ENCODE assay signal across 8 mouse cellular contexts in the genomic region with DNA sequence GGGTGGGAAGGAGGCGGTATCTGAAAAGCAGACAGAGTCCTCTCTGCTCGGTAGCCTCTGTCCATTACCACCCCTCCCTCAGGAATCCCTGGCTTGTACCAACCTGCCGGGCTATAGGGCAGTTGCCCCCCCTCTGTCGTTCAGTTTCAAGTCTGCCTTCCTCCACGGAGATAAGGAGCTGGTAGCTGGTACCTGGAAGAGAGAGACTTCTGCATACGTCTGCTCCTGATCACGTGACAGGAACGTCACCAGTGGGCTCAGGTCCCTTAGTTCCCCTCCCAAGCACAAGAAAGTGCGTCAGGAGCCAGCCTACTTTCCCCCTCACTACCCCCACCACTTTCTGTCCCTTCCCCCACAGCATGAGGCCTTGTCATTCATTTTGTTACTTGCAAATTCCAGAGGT. TPM values are rescaled to one million over a fixed set of nuclear protein-coding genes. Genes with fewer than 3 reads are reported as not detected.
DNase-seq lines count a peak whose midpoint lies in the region; ATAC-seq and TF ChIP-seq lines count a peak whose summit lies in the region.

Gene Tceal5 (minus strand): TSS at position 213 of the 403 bp plus-strand sequence.

- TF ChIP-seq POLR2A in MEL (IDR thresholded peaks at IDR 0.05; ENCODE audit: control insufficient read depth in 1 of 2, insufficient read depth in 1 of 2, low read depth in 1 of 2, low read length in 2 of 2, poor library complexity in 1 of 2): no peak

- peak; percentile 96 for ATAC-seq in frontal cortex, adult (ENCODE audit: low TSS enrichment)
- peak; percentile 94 for ATAC-seq in hindbrain, postnatal 0 days
- peak; percentile 85 for ATAC-seq in limb, embryonic 13.5 days (ENCODE audit: low FRiP score, low read depth)
- ATAC-seq in neural tube, embryonic 11.5 days (ENCODE audit: insufficient read depth, low FRiP score, low TSS enrichment): peak; percentile 69; the same call in 1 of the 2 replicates

- H3K36me3 ChIP-seq in MEL (ENCODE audit: control insufficient read depth in 1 of 2, insufficient read depth in 2 of 2, low read length in 2 of 2): no peaks in the 10 kb centered on the region
- H3K36me3 ChIP-seq in hindbrain, postnatal 0 days (ENCODE audit: insufficient read depth, low read length): no peaks in the 10 kb centered on the region
- no peaks in the 10 kb centered on the region for H3K36me3 ChIP-seq in limb, embryonic 13.5 days
- no peaks in the 10 kb centered on the region for H3K36me3 ChIP-seq in neural tube, embryonic 11.5 days (ENCODE audit: control insufficient read depth, insufficient read depth, low read length)

- WGBS in hindbrain, postnatal 0 days: 21% methylated on average over 9 of the region's 9 CpGs
- WGBS in limb, embryonic 13.5 days: 10% methylated on average over 9 of the region's 9 CpGs
- WGBS in neural tube, embryonic 11.5 days: 16% methylated on average over 9 of the region's 9 CpGs

- no peak within 1 kb of the TSS for H3K27ac ChIP-seq in MEL (ENCODE audit: control insufficient read depth, low read depth, low read length)
- H3K27ac ChIP-seq in hindbrain, postnatal 0 days: peak within 1 kb of the TSS; percentile 74
- no peak within 1 kb of the TSS for H3K27ac ChIP-seq in limb, embryonic 13.5 days
- no peak within 1 kb of the TSS for H3K27ac ChIP-seq in neural tube, embryonic 11.5 days (ENCODE audit: low read depth, low read length)

- peaks cover 2 to 3% of the 10 kb centered on the region in 2 experiments; a peak in 2 of 4 replicates for H3K27me3 ChIP-seq in MEL (ENCODE audit: control insufficient read depth in 1 of 2, insufficient read depth in 2 of 2, low read length in 2 of 2)
- no peaks in the 10 kb centered on the region for H3K27me3 ChIP-seq in hindbrain, postnatal 0 days (ENCODE audit: insufficient read depth, low read length)
- H3K27me3 ChIP-seq in limb, embryonic 13.5 days: peaks cover 4% of the 10 kb centered on the region; the same call in 1 of the 2 replicates
- no peaks in the 10 kb centered on the region for H3K27me3 ChIP-seq in neural tube, embryonic 11.5 days (ENCODE audit: control insufficient read depth, insufficient read depth, low read length)

- TF ChIP-seq EP300 in MEL (IDR thresholded peaks at IDR 0.05; ENCODE audit: low read depth in 1 of 2, low read length in 2 of 2): no peak

- DNase-seq in MEL (ENCODE audit: low read depth, low spot score): no peak
- peak; percentile 60 for DNase-seq in cerebellum, adult 8-10 months
- DNase-seq in hindbrain, postnatal 0 days (ENCODE audit: low spot score): peak; percentile 82
- DNase-seq in neural tube, embryonic 11.5 days (ENCODE audit: low spot score): peak; percentile 25
- DNase-seq in natural killer cell, adult 2 months (ENCODE audit: low spot score in 2 of 2): no peak
- DNase-seq in ovary, adult 18-20 months (ENCODE audit: low spot score): no peak

- peak within 1 kb of the TSS; percentile 53 for H3K4me2 ChIP-seq in hindbrain, postnatal 0 days (ENCODE audit: low read depth, low read length)
- H3K4me2 ChIP-seq in limb, embryonic 13.5 days (replicated peaks): peak within 1 kb of the TSS; percentile 64
- peak within 1 kb of the TSS; percentile 48 for H3K4me2 ChIP-seq in neural tube, embryonic 11.5 days (ENCODE audit: low read depth)

- H3K9me3 ChIP-seq in MEL (replicated peaks; ENCODE audit: insufficient read depth, low read length): no peaks in the 10 kb centered on the region
- H3K9me3 ChIP-seq in hindbrain, postnatal 0 days (ENCODE audit: low read length): no peaks in the 10 kb centered on the region
- H3K9me3 ChIP-seq in limb, embryonic 13.5 days: no peaks in the 10 kb centered on the region
- no peaks in the 10 kb centered on the region for H3K9me3 ChIP-seq in neural tube, embryonic 11.5 days (ENCODE audit: control insufficient read depth, low read length)

- no peak for TF ChIP-seq CTCF in MEL (IDR thresholded peaks at IDR 0.05 in 2 of 3, conservative IDR thresholded peaks at IDR 0.05 in 1 of 3; ENCODE audit: control insufficient read depth in 1 of 3, insufficient read depth in 1 of 3, low read depth in 2 of 3, low read length in 3 of 3, poor library complexity in 1 of 3, severe bottlenecking in 1 of 3)
- TF ChIP-seq CTCF in hindbrain, postnatal 0 days (IDR thresholded peaks at IDR 0.05; ENCODE audit: low read depth): no peak

- H3K4me1 ChIP-seq in MEL (ENCODE audit: control insufficient read depth in 1 of 2, insufficient read depth in 2 of 2, low read length in 2 of 2): no peaks in the 10 kb centered on the region
- no peaks in the 10 kb centered on the region for H3K4me1 ChIP-seq in hindbrain, postnatal 0 days (ENCODE audit: insufficient read depth, low read length)
- no peaks in the 10 kb centered on the region for H3K4me1 ChIP-seq in limb, embryonic 13.5 days
- no peaks in the 10 kb centered on the region for H3K4me1 ChIP-seq in neural tube, embryonic 11.5 days (ENCODE audit: control insufficient read depth, insufficient read depth, low read length)

- no peaks in the 10 kb centered on the region for H3K79me2 ChIP-seq in MEL (ENCODE audit: control insufficient read depth, insufficient read depth, low read length, poor library complexity)

- no peak for TF ChIP-seq RAD21 in MEL (IDR thresholded peaks at IDR 0.05; ENCODE audit: low read depth, low read length)

- no peak within 1 kb of the TSS for H3K9ac ChIP-seq in MEL (ENCODE audit: control insufficient read depth, low read depth, low read length, poor library complexity, severe bottlenecking)
- H3K9ac ChIP-seq in hindbrain, postnatal 0 days (replicated peaks; ENCODE audit: low read length): peak within 1 kb of the TSS; percentile 54
- peak within 1 kb of the TSS; percentile 55 for H3K9ac ChIP-seq in limb, embryonic 13.5 days
- peak within 1 kb of the TSS; percentile 54 for H3K9ac ChIP-seq in neural tube, embryonic 11.5 days (ENCODE audit: low read length)

- H3K4me3 ChIP-seq in MEL (ENCODE audit: control insufficient read depth in 1 of 2, insufficient read depth in 1 of 2, low read depth in 2 of 2, low read length in 2 of 2): no peak within 1 kb of the TSS
- H3K4me3 ChIP-seq in hindbrain, postnatal 0 days (ENCODE audit: low read length): peak within 1 kb of the TSS; percentile 42
- H3K4me3 ChIP-seq in limb, embryonic 13.5 days: peak within 1 kb of the TSS; percentile 48
- peak within 1 kb of the TSS; percentile 36 for H3K4me3 ChIP-seq in neural tube, embryonic 11.5 days (ENCODE audit: low read depth, low read length)

TF ChIP-seq in MEL, 35 proteins besides CTCF, POLR2A, EP300 and RAD21:
- peak; percentile 58 for TF ChIP-seq USF1 (IDR thresholded peaks at IDR 0.05; ENCODE audit: low read depth, low read length)
- no peak for TF ChIP-seq MXI1 (IDR thresholded peaks at IDR 0.05; ENCODE audit: low read depth, low read length)

RNA-seq across cellular contexts. Expression of gene Tceal5, which starts in this region (rescaled TPM):
- total RNA-seq in MEL (2012; rRNA removed): not detected in 2 replicates
- not detected for polyA plus RNA-seq in MEL (2012; ENCODE audit: insufficient read depth in 1 of 2, insufficient read length in 2 of 2, low read depth in 1 of 2, low replicate concordance in 2 of 2, missing spikeins in 1 of 2)
- 3.9 and 4.3 TPM in 2 replicates for total RNA-seq in hindbrain, postnatal 0 days (2014; rRNA removed)
- polyA plus RNA-seq in hindbrain, postnatal 0 days (2015; fragmentation: Nextera tagmentation; extraction: Ambion mirVana): 45.2 and 45.8 TPM in 2 replicates
- polyA plus RNA-seq in limb, embryonic 13.5 days (2015; fragmentation: Nextera tagmentation; extraction: Ambion mirVana): 13.1 and 14.0 TPM in 2 replicates
- 1.4 and 4.3 TPM in 2 replicates for polyA plus RNA-seq in neural tube, embryonic 11.5 days (2014; fragmentation: Nextera tagmentation; extraction: Ambion mirVana)

Comparison
In these comparisons a context has a peak if more than half of its experiments do, and no peak if none do; other contexts are left out.
1. DNase-seq: peak in cerebellum, adult 8-10 months (single experiment), hindbrain, postnatal 0 days (single experiment) and neural tube, embryonic 11.5 days (single experiment); none in MEL (single experiment), natural killer cell, adult 2 months (0 of 2) and ovary, adult 18-20 months (single experiment).
2. H3K4me3 ChIP-seq: peak in hindbrain, postnatal 0 days (single experiment), limb, embryonic 13.5 days (single experiment) and neural tube, embryonic 11.5 days (single experiment); none in MEL (0 of 2).
3. Peak in every context shown above with its lines, with median percentiles within 50 percentile points of each other: ATAC-seq and H3K4me2 ChIP-seq.